Mouse (Mus musculus): ENCODE data around the gene Arhgap23.

Gene Arhgap23

GRCm38 (mm10) chr11:97547957-97548706, 132.8 kb downstream of the Arhgap23 start:
- peak; percentile 48 for DNase-seq (ENCODE audit: low read depth, low spot score)

DNA sequence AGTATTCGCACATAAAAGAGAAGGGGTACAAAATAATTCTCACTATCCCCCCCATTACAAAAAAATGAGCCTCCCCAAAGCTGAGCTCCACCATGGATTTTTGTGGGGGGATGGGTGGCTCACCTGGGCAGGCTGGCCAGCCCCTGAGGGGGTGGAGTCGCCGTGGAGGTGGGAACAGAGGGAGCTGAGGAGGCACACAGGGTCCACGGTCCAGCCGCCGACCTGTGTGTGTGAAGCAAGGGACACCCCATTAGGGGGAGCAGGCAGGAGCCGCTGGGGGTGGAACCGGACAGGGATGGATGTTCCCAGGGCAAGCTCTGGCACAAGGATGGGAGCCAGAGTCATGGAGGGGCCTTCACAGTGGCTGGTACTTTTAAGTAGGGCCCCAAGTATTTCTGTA, 133.4 kb downstream of the Arhgap23 start:
- DNase-seq (ENCODE audit: low read depth, low spot score) = no peak

Data from R1 (cell line).